Mouse (Mus musculus): ENCODE results near the gene Bach2.

Gene Bach2

GRCm38 (mm10) chr4:32428738-32429137 is 190.1 kb downstream of the Bach2 start:
- DNase-seq (ENCODE audit: low spot score in 2 of 2), result no peak

GRCm38 (mm10) chr4:32430136-32430535 is 191.5 kb downstream of the Bach2 start:
- no peak for DNase-seq (ENCODE audit: low spot score in 2 of 2)

GRCm38 (mm10) chr4:32430981-32431380 is 192.4 kb downstream of the Bach2 start:
- no peak for DNase-seq (ENCODE audit: low spot score in 2 of 2)

DNA sequence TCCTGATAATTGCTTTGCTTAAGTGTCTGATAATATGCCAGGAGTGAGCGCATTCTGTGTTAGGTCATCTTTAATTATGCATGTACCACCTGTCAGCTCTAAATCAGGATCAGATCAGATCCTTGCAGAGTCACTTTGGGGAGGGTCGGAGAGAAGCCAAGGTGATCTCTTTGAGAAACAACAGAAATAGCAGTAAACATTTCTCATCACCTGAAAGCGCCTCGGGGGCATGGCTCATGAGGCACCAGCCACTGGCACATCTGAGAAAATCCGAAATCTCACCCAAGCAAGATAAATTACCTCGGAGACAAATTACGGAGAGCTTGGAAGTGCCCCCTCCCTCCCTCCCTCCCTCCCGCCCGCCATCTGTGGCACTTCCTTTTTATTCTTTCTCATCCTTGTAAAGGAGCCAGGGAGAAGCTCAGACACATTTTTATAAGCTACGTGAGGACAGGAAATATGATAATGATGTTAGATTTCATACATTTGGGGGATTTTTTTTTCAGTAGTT is 193.7 kb downstream of the Bach2 start:
- DNase-seq (ENCODE audit: low spot score in 2 of 2), result no peak

DNA sequence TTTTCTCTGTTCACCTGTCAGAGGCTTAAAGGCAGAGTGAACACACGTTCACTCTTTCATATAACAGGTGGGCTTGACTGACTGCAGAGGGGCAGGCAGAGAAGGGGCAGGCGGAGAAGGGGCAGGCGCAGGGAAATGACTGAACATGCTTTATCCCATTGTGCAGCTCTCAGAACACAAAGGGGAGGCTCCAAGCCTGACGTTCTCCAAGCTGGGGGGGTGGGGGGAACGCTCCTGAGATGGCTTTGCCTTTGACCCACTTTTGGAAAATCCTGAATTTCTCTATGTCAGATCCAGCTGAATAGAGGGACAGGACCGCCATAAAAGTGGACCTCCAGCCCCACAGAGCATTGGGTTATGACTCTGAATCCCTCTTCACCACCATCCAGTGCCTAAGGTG is 194.3 kb downstream of the Bach2 start:
- no peak for DNase-seq (ENCODE audit: low spot score in 2 of 2)

- no peak for DNase-seq (ENCODE audit: low spot score in 2 of 2)
Measured at GRCm38 (mm10) chr4:32434612-32435011, 196.0 kb downstream of the Bach2 start.

- DNase-seq (ENCODE audit: low spot score in 2 of 2), result peak in 1 of 2 experiments; percentile 51
Measured at GRCm38 (mm10) chr4:32439974-32440739, 201.6 kb downstream of the Bach2 start.

- DNase-seq (ENCODE audit: low spot score in 2 of 2), result peak in 1 of 2 experiments; percentile 34
Measured at GRCm38 (mm10) chr4:32440740-32441072, 202.1 kb downstream of the Bach2 start.

- DNase-seq (ENCODE audit: low spot score in 2 of 2), result no peak
Measured at GRCm38 (mm10) chr4:32444671-32445196, 206.1 kb downstream of the Bach2 start.

GRCm38 (mm10) chr4:32447850-32448249 is 209.2 kb downstream of the Bach2 start:
- no peak for DNase-seq (ENCODE audit: low spot score in 2 of 2)

DNA sequence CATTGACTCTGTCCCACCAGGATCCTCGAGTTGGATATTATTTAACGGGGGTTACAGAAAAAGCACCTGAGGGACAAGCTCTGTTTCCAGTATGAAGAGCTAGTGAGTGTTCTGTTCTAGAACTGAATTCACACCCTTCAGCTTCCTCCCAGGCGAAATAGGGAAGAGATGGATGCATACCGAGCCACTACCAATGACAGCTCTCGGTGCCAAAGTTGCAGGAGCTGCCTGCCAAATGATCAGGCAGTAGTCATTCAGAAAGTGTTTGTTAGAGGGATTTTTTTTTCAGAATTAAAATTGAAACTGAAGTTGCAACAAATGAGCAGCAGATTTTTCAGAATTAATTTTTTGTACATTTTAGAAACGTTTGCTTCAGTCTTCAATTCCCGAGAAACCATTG is 223.4 kb downstream of the Bach2 start:
- DNase-seq (ENCODE audit: low spot score in 2 of 2), result no peak

- no peak for DNase-seq (ENCODE audit: low spot score in 2 of 2)
Measured at GRCm38 (mm10) chr4:32463065-32463464, 224.5 kb downstream of the Bach2 start.

GRCm38 (mm10) chr4:32464540-32464939 is 225.9 kb downstream of the Bach2 start:
- no peak for DNase-seq (ENCODE audit: low spot score in 2 of 2)

GRCm38 (mm10) chr4:32466031-32466430 is 227.4 kb downstream of the Bach2 start:
- DNase-seq (ENCODE audit: low spot score in 2 of 2), result no peak

- no peak for DNase-seq (ENCODE audit: low spot score in 2 of 2)
Measured at GRCm38 (mm10) chr4:32477977-32478660, 239.5 kb downstream of the Bach2 start.

GRCm38 (mm10) chr4:32479231-32479630 is 240.6 kb downstream of the Bach2 start:
- no peak for DNase-seq (ENCODE audit: low spot score in 2 of 2)

- DNase-seq (ENCODE audit: low spot score in 2 of 2), result no peak
Measured at GRCm38 (mm10) chr4:32479801-32480700, 241.4 kb downstream of the Bach2 start.

GRCm38 (mm10) chr4:32481366-32482055 is 242.9 kb downstream of the Bach2 start:
- DNase-seq (ENCODE audit: low spot score in 2 of 2), result no peak

DNA sequence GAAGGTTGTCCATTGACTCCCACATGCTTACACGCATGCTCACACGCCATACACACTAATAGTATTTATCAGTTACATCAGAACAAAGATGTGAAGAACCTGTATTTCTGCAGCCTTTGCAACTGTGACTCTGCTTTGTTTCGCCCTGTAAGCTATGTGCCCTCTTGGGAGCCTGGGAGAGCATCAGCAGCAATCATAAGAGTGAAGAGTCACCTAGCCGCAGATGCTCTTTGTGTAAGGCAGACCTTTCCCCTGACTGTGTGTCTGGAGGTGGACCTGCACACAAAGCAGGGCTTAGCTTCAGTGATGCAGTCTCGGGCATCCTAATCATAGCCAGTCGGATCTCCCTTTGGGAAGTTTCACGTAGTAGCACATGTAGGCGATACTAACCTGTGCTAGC is 243.5 kb downstream of the Bach2 start:
- no peak for DNase-seq (ENCODE audit: low spot score in 2 of 2)

GRCm38 (mm10) chr4:32482936-32483335 is 244.3 kb downstream of the Bach2 start:
- no peak for DNase-seq (ENCODE audit: low spot score in 2 of 2)

DNA sequence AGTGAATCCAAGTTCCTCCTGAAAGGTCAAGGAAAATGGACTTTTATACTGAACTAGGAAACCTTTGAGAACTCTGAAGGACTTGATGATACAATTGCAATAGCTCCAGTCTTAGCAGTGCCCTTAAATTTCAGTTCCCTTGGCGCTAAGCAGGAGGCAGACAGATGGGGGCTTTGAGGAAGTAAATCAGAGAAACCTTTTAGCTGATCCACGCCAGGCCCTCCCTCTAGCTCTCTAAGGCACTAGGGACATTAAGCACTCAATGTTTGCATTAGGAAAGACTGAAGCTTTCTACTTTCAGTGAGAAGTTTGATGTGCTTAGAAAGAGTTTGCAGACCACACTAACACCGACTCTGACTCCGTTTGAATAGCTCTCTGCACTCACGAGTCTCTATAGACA is 247.2 kb downstream of the Bach2 start:
- DNase-seq (ENCODE audit: low spot score in 2 of 2), result no peak
